8 mouse cellular contexts compared by ENCODE assay signal in genomic region chr17:74395383-74396065, GRCm38 (mm10). TPM values are rescaled to one million over a fixed set of nuclear protein-coding genes. Genes with fewer than 3 reads are reported as not detected.
DNase-seq lines count a peak whose midpoint lies in the region; ATAC-seq lines count a peak whose summit lies in the region.

Gene Slc30a6 (plus strand): TSS chr17:74395608.

- DNase-seq in R1 (ENCODE audit: low read depth, low spot score) = peak; percentile 98
- peak; percentile 95 to 98 for DNase-seq in cerebellum, postnatal 25 days
- peak; percentile 94 to 96 for DNase-seq in frontal cortex, postnatal 25 days (ENCODE audit: low spot score in 2 of 2)
- peak; percentile 95 for DNase-seq in hindbrain, embryonic 14.5 days (ENCODE audit: low spot score)
- DNase-seq in layer of hippocampus, postnatal 36 days = peak; percentile 95 to 96
- peak; percentile 99 for DNase-seq in lung, postnatal 36 days
- DNase-seq in retina, postnatal 1 day = peak; percentile 98
- DNase-seq in urinary bladder, adult 18-20 months (ENCODE audit: low spot score in 2 of 2) = peak; percentile 89 to 95

- peak within 1 kb of the TSS; percentile 87 for H3K27ac ChIP-seq in hindbrain, embryonic 14.5 days

- no peaks in the 10 kb centered on the region for H3K27me3 ChIP-seq in hindbrain, embryonic 14.5 days (ENCODE audit: control insufficient read depth, insufficient read depth, low read length)

- ATAC-seq in hindbrain, embryonic 14.5 days (ENCODE audit: low FRiP score) = peak; percentile 98

- peak within 1 kb of the TSS; percentile 78 for H3K4me2 ChIP-seq in hindbrain, embryonic 14.5 days (replicated peaks)

- no peaks in the 10 kb centered on the region for H3K9me3 ChIP-seq in hindbrain, embryonic 14.5 days (ENCODE audit: control insufficient read depth, low read length)

- peaks cover 12% of the 10 kb centered on the region for H3K4me1 ChIP-seq in hindbrain, embryonic 14.5 days (replicated peaks; ENCODE audit: control insufficient read depth, insufficient read depth, low read length)

- peaks cover 4% of the 10 kb centered on the region; the same call in 1 of the 2 replicates for H3K36me3 ChIP-seq in hindbrain, embryonic 14.5 days (replicated peaks; ENCODE audit: control insufficient read depth, insufficient read depth)

- WGBS in hindbrain, embryonic 14.5 days = under 1% methylated on average over 41 of the region's 41 CpGs

- H3K9ac ChIP-seq in hindbrain, embryonic 14.5 days = peak within 1 kb of the TSS; percentile 77

- H3K4me3 ChIP-seq in hindbrain, embryonic 14.5 days (replicated peaks; ENCODE audit: low read length) = peak within 1 kb of the TSS; percentile 68

RNA-seq across cellular contexts. Expression of gene Slc30a6, which starts in this region (rescaled TPM):
- 28.1 and 30.8 TPM in 2 replicates for polyA plus RNA-seq in hindbrain, embryonic 14.5 days (2014; fragmentation: Nextera tagmentation; extraction: Ambion mirVana)
- total RNA-seq in layer of hippocampus, postnatal 36 days (2021) = 10 to 100 TPM; 17.0 to 19.0 TPM

Comparison
In these comparisons a context has a peak if more than half of its experiments do, and no peak if none do; other contexts are left out.
1. Peak in every context shown above with its lines: DNase-seq, ATAC-seq, H3K4me3 ChIP-seq and H3K27ac ChIP-seq.